Mouse (Mus musculus) frontal cortex, adult (tissue): Measurements from ENCODE around the gene Gm17660.
"Not testable (repeated sequence)": the region's sequence is repeated elsewhere in the genome, so short reads cannot be mapped to it uniquely, and the experiment has no call there.

ENCODE experiments used
- ATAC-seq: cut with Nextera tagmentation; 2 replicates; pipeline ENCODE4 v1.9.2; 2017; ENCODE audit warnings: mild to moderate bottlenecking, moderate library complexity, mixed read lengths; ENCODE audit not compliant: low TSS enrichment

Gm17660 gene

DNA sequence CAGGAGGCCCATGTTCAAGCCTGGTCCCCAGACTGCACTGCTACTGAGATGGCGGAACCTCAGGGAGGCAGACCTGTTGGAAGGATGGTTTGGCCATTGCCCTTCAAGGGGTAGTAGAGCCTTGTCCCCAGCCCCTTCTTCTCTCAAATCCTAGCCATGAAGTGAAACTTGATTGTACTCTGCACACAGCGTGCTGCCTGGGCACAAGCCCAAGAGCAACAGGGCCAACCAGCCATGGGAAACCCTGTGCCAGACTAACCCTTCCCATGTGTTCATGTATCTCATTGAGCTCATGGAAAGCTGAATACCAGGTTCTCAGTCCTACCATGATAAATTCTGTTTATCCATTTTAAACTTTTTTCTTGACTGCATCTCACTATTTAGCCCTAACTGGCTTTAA, 34.5 kb downstream of the Gm17660 start:
- ATAC-seq = no peak

DNA sequence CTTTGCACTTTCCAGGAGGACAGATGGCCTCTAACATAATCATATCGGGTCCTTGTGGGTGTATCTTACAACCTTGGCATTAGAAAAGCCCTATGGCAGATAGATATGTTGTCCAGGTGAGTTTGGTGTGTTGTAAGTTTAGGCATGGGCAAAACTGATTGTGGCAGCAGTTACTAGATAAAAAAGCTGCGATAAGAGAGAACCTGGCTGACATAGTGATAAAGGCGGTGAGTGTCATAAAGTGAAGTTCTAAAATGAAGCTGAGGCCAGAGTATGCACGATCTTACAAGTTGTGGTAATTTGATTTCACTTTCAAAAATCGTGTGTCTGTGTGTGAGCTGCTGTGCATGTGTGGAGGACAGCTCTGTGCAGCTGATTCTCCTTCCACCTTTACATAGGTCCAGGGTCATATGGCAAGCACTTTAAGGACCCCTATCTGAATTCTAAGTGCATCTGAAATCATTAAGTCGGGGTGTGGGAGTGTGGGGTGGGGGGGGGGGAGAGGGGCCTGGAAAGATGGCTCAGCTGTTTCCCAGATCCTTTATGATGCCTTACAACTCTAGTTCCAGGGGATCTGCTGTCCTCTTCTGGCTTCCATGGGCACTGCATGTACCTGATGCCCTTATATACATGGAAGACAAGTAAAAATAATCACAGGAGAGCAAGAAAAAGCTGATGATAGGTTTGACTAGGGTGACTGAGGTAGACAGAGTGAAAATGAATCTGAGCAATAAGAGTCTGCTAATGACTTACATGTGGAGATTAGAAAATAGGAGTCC, 38.1 kb downstream of the Gm17660 start:
- ATAC-seq = peak; percentile 90

DNA sequence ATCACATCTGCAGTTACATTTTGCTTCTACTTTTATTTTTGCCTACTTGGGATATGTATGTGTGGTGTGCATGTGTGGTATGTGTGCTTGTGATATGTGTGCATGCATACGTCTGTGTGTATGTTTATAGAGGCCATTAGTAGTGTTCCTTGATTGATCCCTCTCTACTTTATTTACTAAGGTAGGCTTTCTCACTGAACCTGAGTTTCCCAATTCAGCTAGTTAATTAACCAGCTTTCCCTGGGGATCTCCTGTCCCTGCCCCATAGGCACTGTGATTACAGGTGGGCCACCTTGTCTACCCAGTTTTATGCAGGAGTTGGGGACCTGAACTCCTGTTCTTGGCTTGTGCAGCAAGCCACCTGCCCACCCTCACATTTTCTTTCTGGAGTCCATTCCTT, 40.7 kb downstream of the Gm17660 start:
- ATAC-seq = no peak

DNA sequence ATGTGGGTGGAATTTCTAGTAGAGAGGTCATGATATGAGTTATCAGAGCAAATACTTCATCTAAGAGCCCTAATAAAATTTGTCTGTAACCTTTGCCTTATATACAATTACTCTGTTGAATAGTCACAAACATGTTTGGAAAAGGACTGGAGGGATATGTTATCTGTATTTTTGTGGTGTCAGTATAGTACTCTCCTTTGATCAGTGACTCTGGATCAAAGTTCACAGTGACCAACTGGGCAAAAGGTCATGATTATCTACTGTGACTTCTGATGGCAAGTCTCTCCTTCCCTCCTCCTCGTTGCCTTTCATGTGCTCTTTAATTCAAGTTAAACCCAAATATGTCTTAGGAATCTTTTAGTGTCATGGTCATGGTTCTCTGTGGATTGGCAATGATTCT, 41.6 kb downstream of the Gm17660 start:
- no peak for ATAC-seq

DNA sequence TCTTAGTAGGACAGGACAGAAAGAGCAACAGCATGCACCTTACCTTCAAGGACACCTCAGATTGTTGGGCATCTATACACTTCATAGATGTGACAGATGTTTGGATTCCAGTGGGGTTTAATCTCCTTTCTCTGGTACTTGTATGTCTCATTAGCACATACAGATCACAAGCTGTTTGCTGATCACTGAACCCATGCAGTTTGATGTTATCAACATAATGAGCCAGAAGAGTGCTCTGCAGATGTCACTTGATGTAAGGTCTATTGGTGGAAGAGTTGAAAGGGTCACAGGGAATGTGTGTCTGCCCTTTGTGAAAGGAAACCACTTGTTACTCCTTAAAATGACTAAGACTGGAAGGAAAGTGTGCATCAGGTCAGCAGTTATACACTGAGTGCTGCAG, 42.3 kb downstream of the Gm17660 start:
- no peak for ATAC-seq

DNA sequence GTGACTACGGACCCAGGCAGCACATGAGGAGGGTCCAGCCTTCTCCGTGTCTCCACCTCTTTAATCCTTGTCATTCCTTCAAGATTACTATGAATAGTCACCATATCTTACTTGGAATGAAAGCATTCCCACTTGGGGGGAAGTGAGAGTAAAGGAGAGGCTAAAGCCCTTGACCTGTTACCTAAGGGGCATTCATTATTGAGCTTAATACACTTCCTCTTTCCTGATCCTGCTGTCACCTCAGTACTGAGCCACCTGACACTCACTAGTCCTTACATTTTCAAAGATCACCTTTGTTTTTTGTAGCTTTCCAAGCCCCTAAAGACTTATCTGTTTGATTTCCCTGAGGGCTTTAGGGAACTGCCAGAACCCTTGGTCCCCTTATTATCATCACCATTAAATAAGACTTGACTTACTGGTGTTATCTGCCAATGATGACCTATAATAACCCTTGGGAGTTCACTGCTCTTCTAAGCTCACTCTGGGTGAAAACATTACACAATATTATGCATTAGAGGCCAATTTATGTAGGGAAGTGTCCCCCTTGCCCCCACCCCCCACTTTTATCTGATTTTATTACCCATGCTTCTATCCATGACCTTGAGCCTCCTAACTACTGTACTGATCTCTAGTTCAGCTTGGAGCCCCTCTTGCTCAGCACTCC, 44.8 kb downstream of the Gm17660 start:
- ATAC-seq = no peak

DNA sequence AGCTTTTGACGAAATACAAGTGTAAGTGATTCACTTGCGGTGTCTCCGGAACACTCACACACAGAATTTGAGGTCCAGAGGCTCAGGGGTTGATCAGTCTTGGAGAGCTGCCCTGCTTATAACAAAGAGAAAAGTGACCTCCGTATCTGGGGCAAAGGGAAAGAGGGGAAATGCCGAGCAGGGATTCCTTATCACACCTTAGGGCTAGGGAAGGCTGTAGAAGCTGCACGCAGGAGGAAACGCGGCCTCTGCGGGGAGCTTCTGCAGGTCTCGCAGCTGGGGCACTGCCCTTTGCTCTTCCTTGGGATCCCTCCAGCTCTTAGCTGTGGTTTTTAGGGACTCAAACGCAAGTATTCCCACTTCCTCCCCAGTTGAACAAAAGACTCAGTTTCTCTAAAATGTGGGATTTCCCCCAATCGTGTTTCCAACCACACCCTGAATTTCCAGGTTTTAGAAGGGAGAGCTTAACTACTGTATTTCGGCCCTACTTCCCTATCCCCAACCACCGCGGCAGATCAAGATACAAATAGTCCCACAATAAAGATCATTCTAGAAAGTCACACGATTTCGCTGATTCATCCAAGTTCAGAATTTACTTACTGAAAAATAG, 52.1 kb downstream of the Gm17660 start:
- ATAC-seq = no peak

DNA sequence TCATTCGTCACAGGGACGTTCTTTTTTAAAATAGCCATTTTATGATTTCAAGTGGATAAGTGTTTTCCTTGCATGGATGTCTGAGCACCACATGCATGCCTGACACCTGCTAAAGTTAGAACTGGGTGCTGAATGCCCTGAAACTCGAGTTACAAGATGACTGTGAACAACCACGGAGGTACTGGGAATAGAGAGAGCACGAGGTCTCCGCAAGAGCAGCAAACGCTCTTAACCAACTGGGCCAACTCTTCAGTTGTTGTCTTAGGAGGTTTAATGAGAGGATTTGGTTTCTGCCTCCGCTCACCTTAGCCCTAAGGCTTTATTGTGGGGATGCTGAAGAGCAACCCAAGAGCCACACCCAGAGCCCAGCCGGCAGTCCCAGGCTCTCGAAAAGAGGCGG, 52.6 kb downstream of the Gm17660 start:
- no peak for ATAC-seq

DNA sequence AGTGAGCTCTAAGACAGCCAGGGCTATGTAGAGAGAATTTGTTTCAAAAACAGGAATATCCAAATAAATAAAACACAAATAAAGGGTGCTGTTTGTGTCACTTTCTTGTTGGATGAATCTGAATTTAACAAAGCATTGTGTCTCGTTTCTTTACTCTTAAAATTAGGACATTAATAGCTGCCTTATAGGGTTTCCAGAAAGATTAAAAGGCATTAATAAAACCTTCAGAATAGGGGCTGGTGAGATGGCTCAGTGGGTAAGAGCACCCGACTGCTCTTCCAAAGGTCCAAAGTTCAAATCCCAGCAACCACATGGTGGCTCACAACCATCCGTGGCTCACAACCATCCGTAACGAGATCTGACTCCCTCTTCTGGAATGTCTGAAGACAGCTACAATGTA, 53.2 kb downstream of the Gm17660 start:
- not testable (repeated sequence) for ATAC-seq

DNA sequence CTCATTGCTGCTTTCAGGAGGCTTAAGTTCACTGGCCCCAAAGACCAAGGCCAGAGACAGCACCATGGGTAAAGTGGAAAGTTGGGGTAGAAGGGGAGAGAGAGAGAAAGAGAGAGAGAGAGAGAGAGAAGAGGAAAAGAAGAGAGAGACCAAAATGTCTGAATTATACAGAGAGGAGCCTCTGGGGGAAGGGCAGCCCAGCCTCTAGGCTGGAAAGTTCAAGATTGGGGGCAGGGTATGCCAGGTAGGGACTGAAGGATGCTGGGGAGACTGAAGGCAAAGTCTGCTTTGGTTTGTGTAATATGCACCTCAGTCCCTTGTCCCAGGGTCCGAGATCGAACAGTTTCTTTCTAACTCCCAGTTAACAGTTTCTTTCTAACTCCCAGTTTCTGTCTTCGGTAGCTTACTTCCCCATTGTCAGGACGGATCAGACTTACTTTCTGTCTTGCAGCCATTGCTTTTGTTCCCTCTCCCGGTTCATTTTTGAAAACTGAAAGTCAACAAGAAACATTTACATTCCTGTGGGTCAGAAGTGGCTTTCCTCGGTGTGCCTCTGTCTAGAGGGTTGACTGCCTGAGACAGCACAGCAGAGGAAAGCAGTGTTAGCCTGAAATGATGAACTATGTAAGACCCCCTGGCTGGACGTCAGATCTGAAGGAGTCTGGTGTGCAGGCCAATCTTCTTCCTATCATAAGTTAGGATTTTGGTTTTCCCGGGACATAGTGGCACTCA, 54.0 kb downstream of the Gm17660 start:
- no peak for ATAC-seq

DNA sequence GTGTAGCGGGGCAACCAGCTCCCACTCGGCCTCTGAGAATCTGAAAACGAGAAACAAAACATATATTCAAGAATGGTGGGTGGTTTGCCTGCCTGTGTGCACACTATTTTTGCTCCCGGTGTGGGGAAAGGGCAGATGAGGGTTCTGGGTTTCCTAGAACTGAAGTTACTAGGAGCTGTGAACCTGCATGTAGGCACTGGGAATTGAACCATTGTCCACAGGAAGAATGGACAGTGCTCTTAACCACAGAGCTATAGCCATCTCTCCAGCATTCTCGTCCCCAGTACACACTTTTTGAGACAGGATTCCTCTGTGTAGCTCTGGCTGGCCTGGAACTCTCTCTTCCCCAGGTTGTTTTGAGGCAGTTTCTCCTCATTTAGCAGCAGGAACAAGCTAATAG, 54.9 kb downstream of the Gm17660 start:
- no peak for ATAC-seq

DNA sequence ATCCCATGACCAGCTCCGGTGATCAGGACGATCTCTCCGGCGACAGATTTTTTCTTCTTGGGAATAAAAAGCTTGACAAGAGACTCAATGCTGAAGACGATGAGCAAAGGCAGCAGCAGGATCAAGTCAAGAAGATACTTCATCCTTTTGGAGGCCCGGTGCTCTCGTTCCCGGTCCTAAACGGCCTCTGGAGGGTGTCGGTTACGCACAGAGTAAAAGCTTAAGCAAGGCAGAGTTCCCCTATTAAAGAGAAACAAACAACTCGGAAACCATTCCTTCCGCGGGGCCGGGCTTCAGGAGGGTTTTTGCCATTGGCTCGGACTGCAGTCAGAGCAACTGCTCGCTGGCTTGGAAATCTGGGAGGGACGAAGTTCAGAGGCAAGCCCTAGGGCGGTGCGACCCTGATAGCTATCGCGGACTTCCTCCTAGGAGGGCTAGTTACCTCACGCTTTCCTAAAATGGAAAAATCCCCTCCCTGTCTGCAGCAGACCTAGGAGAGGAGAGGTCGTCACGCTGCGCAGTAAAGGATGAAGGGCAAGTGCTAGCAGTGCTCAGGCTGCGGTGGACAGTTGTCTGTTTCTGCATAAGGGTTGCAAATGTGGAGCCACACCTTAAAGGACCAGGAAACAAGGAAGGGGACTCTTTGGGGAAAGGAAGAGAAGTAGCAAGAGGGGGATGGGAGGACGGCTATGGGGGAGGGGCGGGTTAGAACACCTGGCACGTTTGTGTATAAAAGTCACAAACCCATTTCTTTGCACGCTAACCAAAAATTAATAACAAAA, 55.6 kb downstream of the Gm17660 start, which contains the start of gene Hsd17b11:
Gene Hsd17b11 (minus strand): TSS at position 323 of the 782 bp plus-strand sequence.
- ATAC-seq = peak; percentile 88
